Mouse (Mus musculus) CD4-positive naive resting alpha-beta T cell, adult 57 days (primary cell): Measurements from ENCODE around the gene Rgs11. TPM values are rescaled to one million over a fixed set of nuclear protein-coding genes. Genes with fewer than 3 reads are reported as not detected.

ENCODE experiments used
- total RNA-seq: library from RNA; stranded (reverse); gene quantifications from one replicate; pipeline ENCODE4 v1.2.4, GENCODE M21; 2023

Rgs11 gene
- 28.9 TPM for total RNA-seq

DNA sequence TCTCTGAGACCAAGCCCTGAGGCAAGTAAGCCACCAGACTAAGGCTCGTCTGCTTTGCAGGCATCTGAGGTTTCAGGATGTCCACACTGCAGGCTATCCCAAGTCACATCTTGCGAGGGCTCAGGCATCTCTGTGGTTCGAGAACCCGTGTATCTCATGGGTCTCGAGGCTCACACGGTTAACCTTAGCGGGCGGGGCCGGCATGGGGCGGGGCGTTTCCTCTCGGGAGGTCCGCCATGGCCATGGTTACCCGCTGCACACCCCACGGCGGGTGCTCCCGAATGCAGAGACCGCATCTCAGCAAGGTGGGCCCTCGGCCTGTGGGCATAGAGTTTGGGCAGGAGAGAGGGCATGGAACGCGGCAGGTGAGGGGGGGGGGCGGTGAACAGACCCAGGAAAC, at the start of gene Rgs11:
TSS of gene Rgs11 (plus strand) at position 215 of the 400 bp plus-strand sequence.

DNA sequence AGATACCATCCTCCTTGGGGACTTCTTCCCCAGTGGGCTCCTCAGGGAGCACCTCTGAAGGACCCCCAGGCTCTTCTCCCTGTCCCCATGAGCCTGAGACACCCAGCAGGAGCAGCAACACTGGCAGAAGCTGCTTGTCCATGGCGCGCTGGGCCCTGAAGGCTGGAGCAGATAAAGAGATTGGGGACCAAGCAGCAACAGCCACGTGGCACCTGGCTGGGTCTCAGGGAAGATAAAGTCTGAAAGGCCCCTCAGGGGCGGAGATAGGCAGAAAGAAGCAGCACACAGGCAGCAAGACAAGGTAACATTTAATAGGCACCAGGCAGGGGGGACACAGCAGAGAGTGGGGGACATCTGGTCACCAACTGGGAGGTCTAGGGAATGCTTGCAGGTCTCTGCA, 3.9 kb upstream of the Rgs11 start, which contains the start of gene Pdia2:
TSS of gene Pdia2 (minus strand) at position 196 of the 400 bp plus-strand sequence.

DNA sequence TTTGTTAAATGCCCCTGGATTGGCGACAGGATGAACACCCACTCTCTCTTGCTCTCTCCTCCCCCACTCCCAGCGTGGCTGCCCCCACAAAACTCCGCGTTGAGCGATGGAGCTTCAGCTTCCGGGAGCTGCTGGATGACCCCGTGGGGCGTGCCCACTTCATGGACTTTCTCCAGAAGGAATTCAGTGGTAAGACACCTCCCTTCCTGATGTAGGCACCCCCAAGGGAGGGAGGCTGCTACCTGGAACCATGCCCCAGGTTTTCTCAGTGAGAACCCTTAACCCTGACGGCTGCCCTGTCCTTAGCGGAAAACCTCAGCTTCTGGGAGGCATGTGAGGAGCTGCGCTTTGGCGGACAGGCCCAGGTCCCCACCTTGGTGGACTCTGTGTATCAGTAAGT, 4.9 kb downstream of the Rgs11 start, which contains the start of gene Arhgdig:
TSS of gene Arhgdig (minus strand) at position 101 of the 400 bp plus-strand sequence.

DNA sequence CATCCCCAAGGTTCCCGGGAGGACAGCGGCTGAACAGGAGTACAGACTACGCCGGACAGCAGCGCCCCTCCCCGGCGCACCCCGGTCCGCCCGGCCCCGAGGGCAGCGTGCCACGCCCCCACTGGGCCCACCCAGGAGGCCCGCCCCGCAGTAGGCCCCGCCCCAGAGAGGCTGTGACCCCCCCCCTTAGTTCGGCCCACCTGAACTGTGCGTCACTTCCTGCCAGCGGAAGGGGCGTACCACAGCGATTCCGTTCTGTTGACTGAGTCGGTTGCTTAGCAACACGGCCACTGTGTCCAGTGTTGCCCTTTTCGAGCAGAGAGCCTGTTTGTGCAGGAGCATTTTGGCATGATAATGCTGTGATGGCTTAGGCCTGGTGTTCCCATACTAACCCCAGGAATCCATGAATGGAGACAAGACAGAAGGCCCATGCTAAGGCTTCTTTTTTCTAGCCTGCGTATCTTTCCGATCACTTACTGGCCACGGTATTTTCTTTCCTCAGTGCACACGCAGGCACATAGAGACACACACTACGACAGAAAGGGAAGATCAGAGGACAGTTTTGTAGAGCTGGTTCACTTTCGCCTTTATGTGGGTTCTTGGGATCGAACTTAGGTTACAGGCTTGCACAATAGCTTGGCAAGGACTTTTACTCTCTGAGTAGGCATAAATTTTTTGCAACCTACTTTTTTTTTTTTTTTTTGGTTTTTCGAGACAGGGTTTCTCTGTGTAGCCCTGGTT, 41.5 kb downstream of the Rgs11 start, which contains the start of gene Fam234a:
TSS of gene Fam234a (minus strand) at position 142 of the 741 bp plus-strand sequence.

DNA sequence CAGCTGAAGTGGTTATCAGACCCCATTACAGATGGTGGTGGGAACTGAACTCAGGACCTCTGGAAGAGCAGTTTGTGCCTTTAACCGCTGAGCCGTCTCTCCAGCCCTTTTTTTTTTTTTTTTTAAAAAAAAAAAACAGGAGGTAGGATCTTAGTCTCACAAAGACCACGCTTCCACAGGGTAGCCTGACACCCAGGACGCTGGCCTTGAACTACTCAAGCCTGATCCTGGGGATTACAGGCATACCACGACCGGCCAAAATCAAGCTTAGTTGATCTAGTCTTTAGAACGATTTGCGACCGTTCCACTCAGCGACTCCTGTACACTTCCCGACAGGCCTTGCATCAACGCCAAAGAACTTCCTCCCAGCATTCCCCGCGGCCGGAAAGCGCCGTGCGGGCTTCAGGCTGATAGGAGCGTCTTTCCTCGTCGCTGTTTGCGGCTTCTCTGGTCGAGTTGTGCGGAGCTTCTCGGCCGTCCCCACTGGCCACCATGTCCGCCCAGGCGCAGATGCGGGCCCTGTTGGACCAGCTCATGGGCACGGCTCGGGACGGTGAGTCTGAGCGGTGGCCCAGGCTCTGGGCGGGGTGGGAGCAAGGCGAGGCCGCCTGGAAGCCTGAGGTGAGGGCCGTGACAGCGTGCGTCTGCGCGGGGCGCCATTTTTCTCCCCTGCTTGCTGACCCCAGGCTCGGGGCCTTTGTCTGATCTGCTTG, 49.9 kb downstream of the Rgs11 start, which contains the start of gene Luc7l:
TSS of gene Luc7l (plus strand) at position 358 of the 713 bp plus-strand sequence.

Other genes starting within 250 kb of the Rgs11 start
- gene Capn15, start 217.2 kb upstream of the Rgs11 start, total RNA-seq = 40.8 TPM
- gene Rab11fip3, start 133.4 kb upstream of the Rgs11 start, total RNA-seq = 22.1 TPM
- gene Decr2, start 112.6 kb upstream of the Rgs11 start, total RNA-seq = 5.7 TPM
- gene Nme4, start 107.3 kb upstream of the Rgs11 start, total RNA-seq = 5.0 TPM
- 23.6 TPM for gene Tmem8, start 89.7 kb upstream of the Rgs11 start, total RNA-seq
- gene Mrpl28, start 79.5 kb upstream of the Rgs11 start, total RNA-seq = 41.8 TPM
- gene Axin1, start 64.3 kb upstream of the Rgs11 start, total RNA-seq = 115 TPM
- gene Pdia2, start 3.9 kb upstream of the Rgs11 start, total RNA-seq = not detected
- gene Arhgdig, start 4.8 kb downstream of the Rgs11 start, total RNA-seq = not detected
- 34.4 TPM for gene Fam234a, start 41.3 kb downstream of the Rgs11 start, total RNA-seq
- gene Luc7l, start 49.9 kb downstream of the Rgs11 start, total RNA-seq = 113 TPM
- gene Neurl1b, start 211.9 kb downstream of the Rgs11 start, total RNA-seq = 0.47 TPM